Mouse (Mus musculus) erythroblast, embryonic 14.5 days (primary cell): ENCODE data around the gene Jade1. TPM values are rescaled to one million over a fixed set of nuclear protein-coding genes. Genes with fewer than 3 reads are reported as not detected.

Experiments
- H3K27me3 ChIP-seq: 2 replicates; pipeline ENCODE4 v1.6.1; 2012; ENCODE audit warnings: inconsistent platforms; ENCODE audit not compliant: control insufficient read depth
- H3K36me3 ChIP-seq: 2 replicates; pipeline ENCODE4 v1.6.1; 2012; ENCODE audit warnings: mild to moderate bottlenecking, inconsistent platforms; ENCODE audit not compliant: control insufficient read depth
- H3K4me1 ChIP-seq: 2 replicates; pipeline ENCODE4 v1.6.1; 2012; ENCODE audit warnings: inconsistent platforms; ENCODE audit not compliant: control insufficient read depth
- H3K4me3 ChIP-seq: replicated peaks from 2 replicates; pipeline ENCODE3; 2012; ENCODE audit warnings: moderate library complexity, mild to moderate bottlenecking, inconsistent platforms
- H3K9me3 ChIP-seq: 2 replicates; pipeline ENCODE4 v1.6.1; 2012; ENCODE audit warnings: low read length, inconsistent platforms, mixed read lengths; ENCODE audit not compliant: control insufficient read depth
- GATA1 ChIP-seq: IDR thresholded peaks from 2 replicates; pipeline ENCODE4 v1.6.1; 2012; ENCODE audit warnings: low read length, inconsistent platforms, mixed read lengths
- TAL1 ChIP-seq: IDR thresholded peaks from 3 replicates; pipeline ENCODE4 v1.6.1; 2012; ENCODE audit warnings: low read length, inconsistent platforms, mixed read lengths
- polyA plus RNA-seq: library from polyadenylated mRNA; stranded (reverse); fragments of >175 nt; gene quantifications from 2 replicates; pipeline ENCODE4 v1.2.3, GENCODE M21; 2012

Jade1 gene
- polyA plus RNA-seq, 1 experiment: 0.53 TPM

DNA sequence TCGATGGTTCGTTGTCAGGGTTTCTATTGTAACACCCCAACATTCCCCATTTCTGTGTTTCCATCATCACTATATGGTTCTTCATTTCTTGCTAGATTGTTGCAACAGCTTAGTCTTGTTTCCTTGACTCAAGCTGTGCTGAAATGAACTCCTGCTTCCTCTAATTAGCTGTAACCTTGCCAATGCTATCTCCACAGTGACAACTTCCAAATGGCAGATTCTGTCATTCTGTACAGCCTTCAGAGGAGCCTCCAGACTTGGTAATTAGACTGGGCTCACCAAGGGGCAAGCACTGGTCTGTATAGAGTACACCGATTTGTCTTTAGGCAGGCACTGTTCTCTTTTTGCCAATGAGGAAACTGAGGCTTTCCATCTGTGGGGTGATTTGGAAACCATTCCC is 63.0 kb downstream of the Jade1 start:
- Histone ChIP-seq H3K4me3 (no peak overlapping the region), H3K4me1 (no peaks in the 10 kb centered on the region), H3K36me3 (peaks cover 31% of the 10 kb centered on the region), H3K9me3 (no peaks in the 10 kb centered on the region), H3K27me3 (no peaks in the 10 kb centered on the region)
- TF ChIP-seq TAL1 (no peak), GATA1 (no peak)

DNA sequence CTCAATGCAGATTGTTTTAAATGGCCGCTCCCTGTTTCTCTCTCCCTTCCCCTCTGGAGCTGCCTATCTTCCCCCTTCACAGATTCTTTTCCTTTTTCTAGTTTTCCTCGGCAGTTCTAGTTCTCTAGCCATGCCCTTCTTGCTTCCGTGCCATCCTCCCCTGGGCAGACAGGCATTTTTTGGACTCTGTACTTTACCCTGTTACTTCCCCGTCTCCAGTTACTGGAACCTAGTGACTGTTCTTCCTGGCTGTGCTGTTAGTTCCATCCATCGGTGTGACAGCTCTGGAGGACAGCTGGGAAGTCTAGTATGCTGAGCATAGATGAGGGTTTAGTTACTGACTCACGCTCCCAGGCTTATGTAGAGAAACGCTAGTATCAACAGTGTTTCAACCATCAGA is 65.4 kb downstream of the Jade1 start:
- Histone ChIP-seq H3K27me3 (no peaks in the 10 kb centered on the region), H3K36me3 (peaks cover 8% of the 10 kb centered on the region), H3K4me1 (no peaks in the 10 kb centered on the region), H3K4me3 (no peak overlapping the region), H3K9me3 (no peaks in the 10 kb centered on the region)
- TF ChIP-seq GATA1 (no peak), TAL1 (no peak)

DNA sequence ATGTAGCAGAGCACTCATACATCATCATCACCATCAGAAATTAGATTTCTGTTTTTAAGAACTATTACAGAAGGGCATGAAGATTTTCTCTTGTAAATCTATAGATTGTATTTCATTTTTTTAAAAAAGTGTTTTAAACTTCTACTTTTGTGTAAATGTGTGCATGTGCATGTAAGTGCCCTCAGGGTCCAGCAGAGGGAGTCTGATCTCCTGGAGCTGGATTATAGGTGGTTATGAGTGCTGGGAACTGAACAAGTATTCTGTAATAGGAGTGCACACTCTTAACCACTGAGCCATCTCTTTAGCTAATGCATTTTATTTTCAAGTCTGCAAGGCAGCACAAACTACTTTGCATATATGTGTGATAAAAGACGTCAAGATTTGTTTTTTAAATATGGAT is 100.1 kb downstream of the Jade1 start:
- H3K36me3 ChIP-seq: peaks cover 12% of the 10 kb centered on the region
- no peak overlapping the region for H3K4me3 ChIP-seq
- H3K4me1 ChIP-seq: no peaks in the 10 kb centered on the region
- TF ChIP-seq TAL1 (no peak), GATA1 (no peak)
- H3K27me3 ChIP-seq: no peaks in the 10 kb centered on the region
- no peaks in the 10 kb centered on the region for H3K9me3 ChIP-seq

Other genes starting within 250 kb of the Jade1 start
- gene Sclt1, start 186.8 kb downstream of the Jade1 start, polyA plus RNA-seq: 0.47 and 0.50 TPM in 2 replicates
- 0.06 and 0.22 TPM in 2 replicates for gene D3Ertd751e, start 186.9 kb downstream of the Jade1 start, polyA plus RNA-seq